In the genomic region with DNA sequence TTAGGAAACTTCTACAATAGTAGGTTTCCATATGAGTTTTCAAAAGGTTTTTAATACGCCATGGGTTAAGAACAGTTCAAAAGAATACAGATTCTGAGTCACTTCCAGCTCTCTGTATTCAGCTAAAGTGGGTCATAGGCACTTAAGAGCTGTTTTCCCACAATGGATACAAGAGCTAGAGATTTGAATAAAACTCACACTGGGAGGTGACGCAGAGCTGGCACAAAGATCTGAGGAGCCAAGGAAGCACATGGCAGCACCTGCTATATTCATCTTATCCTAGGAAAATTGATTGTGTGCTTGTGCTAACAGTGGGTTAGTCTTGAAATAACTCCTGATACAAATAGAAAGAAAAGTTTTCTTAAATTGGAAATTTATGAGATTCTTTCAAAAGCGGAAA, we compare ENCODE assay signal across 29 mouse cellular contexts.
DNase-seq lines count a peak whose midpoint lies in the region; ATAC-seq lines count a peak whose summit lies in the region.
"Had no signal": no experiment of that assay in that cellular context is flagged by ENCODE, and none has a peak within 500 bp of the region (broad histone marks: within the 10 kb centered on the region; RNA-seq: fewer than 3 reads in every experiment).

No protein-coding gene starts in this region.

- peak; percentile 98 for ATAC-seq in frontal cortex, adult (ENCODE audit: low TSS enrichment)
- ATAC-seq in midbrain, embryonic 14.5 days (ENCODE audit: low FRiP score, low TSS enrichment): no peak
- no peak for ATAC-seq in granulocyte monocyte progenitor cell, adult 5-6 weeks (replicated peaks; ENCODE audit: poor library complexity, severe bottlenecking)
- ATAC-seq: activated CD4-positive, CD25-positive, alpha-beta regulatory T cell, adult 4 months; forebrain, embryonic 16.5 days; intestine, embryonic 16.5 days; lung, postnatal 0 days had no signal

- no peaks in the 10 kb centered on the region for H3K9me3 ChIP-seq in midbrain, embryonic 14.5 days (ENCODE audit: control insufficient read depth, low read length)
- H3K9me3 ChIP-seq in midbrain, embryonic 10.5 days (replicated peaks): no peaks in the 10 kb centered on the region
- H3K9me3 ChIP-seq: heart, embryonic 10.5 days; heart, embryonic 15.5 days; hindbrain, embryonic 12.5 days; limb, embryonic 15.5 days; liver, embryonic 13.5 days; megakaryocyte, embryonic 14.5 days; neural tube, embryonic 13.5 days had no signal

- H3K4me2 ChIP-seq in midbrain, embryonic 14.5 days (ENCODE audit: low read length): no peak overlapping the region
- H3K4me2 ChIP-seq: heart, embryonic 15.5 days; hindbrain, embryonic 12.5 days; limb, embryonic 15.5 days; liver, embryonic 13.5 days; neural tube, embryonic 13.5 days had no signal

- no peaks in the 10 kb centered on the region for H3K27me3 ChIP-seq in midbrain, embryonic 14.5 days (ENCODE audit: control insufficient read depth, insufficient read depth, low read length)
- no peaks in the 10 kb centered on the region for H3K27me3 ChIP-seq in midbrain, embryonic 10.5 days (ENCODE audit: low read depth, poor library complexity, severe bottlenecking)
- H3K27me3 ChIP-seq: heart, embryonic 15.5 days; hindbrain, embryonic 12.5 days; limb, embryonic 15.5 days; liver, embryonic 13.5 days; megakaryocyte, embryonic 14.5 days; neural tube, embryonic 13.5 days had no signal

- no peak overlapping the region for H3K4me3 ChIP-seq in midbrain, embryonic 14.5 days (replicated peaks; ENCODE audit: low read depth, low read length)
- no peak overlapping the region for H3K4me3 ChIP-seq in midbrain, embryonic 10.5 days
- H3K4me3 ChIP-seq: heart, embryonic 10.5 days; heart, embryonic 15.5 days; hindbrain, embryonic 12.5 days; limb, embryonic 15.5 days; liver, embryonic 13.5 days; megakaryocyte, embryonic 14.5 days; neural tube, embryonic 13.5 days had no signal

- H3K27ac ChIP-seq in midbrain, embryonic 14.5 days (replicated peaks; ENCODE audit: low read depth, low read length): no peak overlapping the region
- no peak overlapping the region for H3K27ac ChIP-seq in midbrain, embryonic 10.5 days (replicated peaks)
- H3K27ac ChIP-seq: heart, embryonic 10.5 days; heart, embryonic 15.5 days; hindbrain, embryonic 12.5 days; kidney, postnatal 0 days; limb, embryonic 15.5 days; liver, embryonic 13.5 days; neural tube, embryonic 13.5 days had no signal

- H3K9ac ChIP-seq in midbrain, embryonic 14.5 days (replicated peaks; ENCODE audit: low read length): no peak overlapping the region
- H3K9ac ChIP-seq: heart, embryonic 15.5 days; hindbrain, embryonic 12.5 days; limb, embryonic 15.5 days; liver, embryonic 13.5 days; neural tube, embryonic 13.5 days had no signal

- DNase-seq in frontal cortex, postnatal 14 days (ENCODE audit: low spot score in 2 of 2): no peak
- peak; percentile 12 for DNase-seq in midbrain, embryonic 14.5 days
- no peak for DNase-seq in midbrain, embryonic 10.5 days (ENCODE audit: low spot score)
- DNase-seq in right cerebral cortex, postnatal 10 days (ENCODE audit: low spot score in 2 of 2): peak; percentile 23
- no peak for DNase-seq in right cerebral cortex, postnatal 25 days
- DNase-seq: adrenal gland, adult 2 months; B cell, adult 2 months; cerebellum, adult 11 months; gastrocnemius, postnatal 10 days; kidney, adult 8-10 months; kidney, postnatal 4 days; layer of hippocampus, postnatal 36 days; liver, embryonic 13.5 days; lung, adult 18-20 months; lung, postnatal 4 days; thymus, postnatal 4 days had no signal

- no peaks in the 10 kb centered on the region for H3K4me1 ChIP-seq in midbrain, embryonic 14.5 days (ENCODE audit: control insufficient read depth, insufficient read depth, low read length)
- no peaks in the 10 kb centered on the region for H3K4me1 ChIP-seq in midbrain, embryonic 10.5 days
- H3K4me1 ChIP-seq: heart, embryonic 10.5 days; heart, embryonic 15.5 days; hindbrain, embryonic 12.5 days; limb, embryonic 15.5 days; liver, embryonic 13.5 days; megakaryocyte, embryonic 14.5 days; neural tube, embryonic 13.5 days had no signal

- 80% methylated on average over 3 of the region's 3 CpGs for WGBS in midbrain, embryonic 14.5 days
- WGBS in midbrain, embryonic 10.5 days: 79% methylated on average over 3 of the region's 3 CpGs

- H3K36me3 ChIP-seq in midbrain, embryonic 14.5 days (ENCODE audit: control insufficient read depth, insufficient read depth, low read length): no peaks in the 10 kb centered on the region
- H3K36me3 ChIP-seq in midbrain, embryonic 10.5 days: no peaks in the 10 kb centered on the region
- H3K36me3 ChIP-seq: heart, embryonic 10.5 days; heart, embryonic 15.5 days; hindbrain, embryonic 12.5 days; limb, embryonic 15.5 days; liver, embryonic 13.5 days; neural tube, embryonic 13.5 days had no signal

Comparison
In these comparisons a context has a peak if more than half of its experiments do, and no peak if none do; other contexts are left out.
1. DNase-seq: peak in midbrain, embryonic 14.5 days (single experiment) and right cerebral cortex, postnatal 10 days (2 of 2); none in frontal cortex, postnatal 14 days (0 of 2), midbrain, embryonic 10.5 days (single experiment) and right cerebral cortex, postnatal 25 days (single experiment).